Mouse (Mus musculus): ENCODE data around the gene Tcp10a.
"Not testable (repeated sequence)": the region's sequence is repeated elsewhere in the genome, so short reads cannot be mapped to it uniquely, and the experiment has no call there.

DNA sequence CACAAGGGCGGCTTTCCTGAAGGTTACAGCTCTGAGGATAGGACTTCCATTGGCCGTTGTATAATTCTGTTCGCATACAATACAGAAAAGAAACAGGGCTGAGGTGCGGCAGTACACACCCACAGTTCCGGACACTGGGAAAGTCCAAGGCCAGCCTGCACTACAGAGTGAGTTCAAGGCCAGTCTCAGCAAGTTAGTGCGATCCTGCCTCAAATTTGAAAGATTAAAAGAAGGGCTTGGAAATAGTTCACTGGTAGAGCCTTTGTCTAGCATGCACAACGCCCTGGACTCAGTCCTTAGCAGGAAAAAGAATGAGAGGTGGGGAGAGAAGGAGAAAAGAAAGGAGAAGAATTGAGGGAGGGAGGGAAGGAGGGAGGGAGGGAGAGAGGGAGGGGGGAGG lies 70.7 kb downstream of the Tcp10a start:
- TF ChIP-seq CTCF (IDR thresholded peaks at IDR 0.05; ENCODE audit: extremely low read depth, insufficient read depth, insufficient read length, insufficient replicate concordance); POLR2A (IDR thresholded peaks at IDR 0.05; ENCODE audit: low read depth, low read length): not testable (repeated sequence)

All from spleen, adult 2 months (tissue).